In the genomic region with DNA sequence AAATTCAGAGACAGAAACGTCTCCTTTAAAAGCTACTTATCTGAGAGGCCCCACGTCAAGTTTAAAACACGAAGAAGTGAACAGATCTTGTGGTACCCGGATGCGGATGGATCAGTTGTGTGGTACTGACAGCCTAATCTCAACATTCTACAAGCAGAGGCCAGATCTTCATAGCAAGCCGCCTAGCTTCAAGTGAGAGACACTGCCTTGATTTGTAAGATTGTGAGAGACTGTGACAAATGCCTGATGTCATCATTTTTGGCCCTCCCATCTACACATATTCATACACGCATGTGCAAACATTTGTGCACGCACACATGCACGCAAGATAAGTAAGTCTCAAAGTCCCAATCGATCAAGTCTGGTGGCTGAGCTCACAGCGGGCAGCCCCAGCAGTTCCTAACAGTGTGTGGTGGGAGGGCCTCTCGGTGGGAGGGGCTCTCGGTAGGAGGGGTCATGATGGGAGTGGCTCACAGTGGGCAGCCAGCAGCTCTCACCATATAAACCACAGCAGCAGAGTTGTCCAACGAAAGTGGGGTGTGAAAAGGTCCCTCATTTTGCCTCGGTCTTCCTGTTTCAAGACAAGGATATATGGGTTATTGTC, we compare ENCODE assay signal across 8 mouse cellular contexts. TPM values are rescaled to one million over a fixed set of nuclear protein-coding genes. Genes with fewer than 3 reads are reported as not detected.
A peak's percentile ranks its signal among the peaks of the same experiment; 100 is the strongest.
DNase-seq lines count a peak whose midpoint lies in the region; ATAC-seq and TF ChIP-seq lines count a peak whose summit lies in the region.

No protein-coding gene starts in this region.

- H3K9me3 ChIP-seq in midbrain, embryonic 11.5 days (ENCODE audit: control insufficient read depth, low read length) = no peaks in the 10 kb centered on the region
- no peaks in the 10 kb centered on the region for H3K9me3 ChIP-seq in midbrain, embryonic 13.5 days
- H3K9me3 ChIP-seq in heart, embryonic 13.5 days = no peaks in the 10 kb centered on the region
- H3K9me3 ChIP-seq in limb, embryonic 13.5 days = no peaks in the 10 kb centered on the region

- H3K27ac ChIP-seq in midbrain, embryonic 11.5 days (ENCODE audit: low read depth, low read length) = no peak overlapping the region
- H3K27ac ChIP-seq in midbrain, embryonic 13.5 days = no peak overlapping the region
- no peak overlapping the region for H3K27ac ChIP-seq in heart, embryonic 13.5 days (replicated peaks)
- H3K27ac ChIP-seq in limb, embryonic 13.5 days = no peak overlapping the region

- H3K4me2 ChIP-seq in midbrain, embryonic 11.5 days = no peak overlapping the region
- H3K4me2 ChIP-seq in midbrain, embryonic 13.5 days (replicated peaks) = no peak overlapping the region
- peak overlapping the region; percentile 40 for H3K4me2 ChIP-seq in heart, embryonic 13.5 days
- peak overlapping the region; percentile 38 for H3K4me2 ChIP-seq in limb, embryonic 13.5 days (replicated peaks)
- peak overlapping the region; percentile 8 for H3K4me2 ChIP-seq in myocyte (ENCODE audit: low read depth)

- no peak overlapping the region for H3K4me3 ChIP-seq in midbrain, embryonic 11.5 days (ENCODE audit: low read depth, low read length)
- no peak overlapping the region for H3K4me3 ChIP-seq in midbrain, embryonic 13.5 days (replicated peaks)
- H3K4me3 ChIP-seq in heart, embryonic 13.5 days = no peak overlapping the region
- no peak overlapping the region for H3K4me3 ChIP-seq in limb, embryonic 13.5 days
- no peak overlapping the region for H3K4me3 ChIP-seq in myocyte

- peak; percentile 82 for DNase-seq in midbrain, embryonic 11.5 days (ENCODE audit: low spot score, missing footprints)
- DNase-seq in adrenal gland, adult 8-10 months = peak; percentile 3
- DNase-seq in cerebellum, adult 18-20 months = no peak
- DNase-seq in MN1 (ENCODE audit: low spot score) = no peak

- H3K4me1 ChIP-seq in midbrain, embryonic 11.5 days (ENCODE audit: control insufficient read depth, insufficient read depth, low read length) = peaks cover 2% of the 10 kb centered on the region; the same call in 1 of the 2 replicates
- H3K4me1 ChIP-seq in midbrain, embryonic 13.5 days (replicated peaks) = 0 out of 2 replicates have a peak, but pooled peaks cover 5% of the 10 kb centered on the region
- peaks cover 26% of the 10 kb centered on the region for H3K4me1 ChIP-seq in heart, embryonic 13.5 days
- H3K4me1 ChIP-seq in limb, embryonic 13.5 days = peaks cover 8% of the 10 kb centered on the region; the same call in 1 of the 2 replicates

- no peak overlapping the region for H3K9ac ChIP-seq in midbrain, embryonic 11.5 days (ENCODE audit: low read length)
- H3K9ac ChIP-seq in midbrain, embryonic 13.5 days (replicated peaks) = no peak overlapping the region
- H3K9ac ChIP-seq in heart, embryonic 13.5 days = 0 out of 2 replicates have a peak overlapping the region, but pooled peaks have one; percentile 28
- H3K9ac ChIP-seq in limb, embryonic 13.5 days = no peak overlapping the region; the same call in 1 of the 2 replicates

- ATAC-seq in midbrain, embryonic 11.5 days (ENCODE audit: low FRiP score) = 0 out of 2 replicates have a peak, but pooled peaks have one; percentile 30
- ATAC-seq in midbrain, embryonic 13.5 days = no peak
- ATAC-seq in heart, embryonic 13.5 days (ENCODE audit: extremely low read depth, insufficient number of reproducible peaks, low FRiP score, low TSS enrichment) = no peak; the same call in 1 of the 2 replicates
- no peak for ATAC-seq in limb, embryonic 13.5 days (ENCODE audit: low FRiP score, low read depth)

- WGBS in midbrain, embryonic 11.5 days = 23% methylated on average over 15 of the region's 15 CpGs
- 24% methylated on average over 15 of the region's 15 CpGs for whole genome bisulfite sequencing in midbrain, embryonic 13.5 days
- WGBS in heart, embryonic 13.5 days = 11% methylated on average over 15 of the region's 15 CpGs
- 18% methylated on average over 15 of the region's 15 CpGs for whole genome bisulfite sequencing in limb, embryonic 13.5 days

- H3ac ChIP-seq in myocyte (ENCODE audit: control insufficient read depth, insufficient read length) = no peak overlapping the region

- no peaks in the 10 kb centered on the region for H3K79me2 ChIP-seq in myocyte (ENCODE audit: control insufficient read depth, insufficient read depth)

- no peaks in the 10 kb centered on the region for H3K36me3 ChIP-seq in midbrain, embryonic 11.5 days (ENCODE audit: control insufficient read depth, insufficient read depth, low read length)
- peaks cover 51% of the 10 kb centered on the region for H3K36me3 ChIP-seq in midbrain, embryonic 13.5 days
- no peaks in the 10 kb centered on the region for H3K36me3 ChIP-seq in heart, embryonic 13.5 days
- no peaks in the 10 kb centered on the region for H3K36me3 ChIP-seq in limb, embryonic 13.5 days
- H3K36me3 ChIP-seq in myocyte (ENCODE audit: control insufficient read depth, insufficient read depth) = no peaks in the 10 kb centered on the region

- TF ChIP-seq POLR2A in myocyte (IDR thresholded peaks at IDR 0.05; ENCODE audit: insufficient read length, low read depth) = no peak

- H3K27me3 ChIP-seq in midbrain, embryonic 11.5 days (ENCODE audit: control insufficient read depth, insufficient read depth, low read length) = no peaks in the 10 kb centered on the region
- H3K27me3 ChIP-seq in midbrain, embryonic 13.5 days = 0 out of 2 replicates have a peak, but pooled peaks cover 6% of the 10 kb centered on the region
- peaks cover 14% of the 10 kb centered on the region; the same call in 1 of the 2 replicates for H3K27me3 ChIP-seq in heart, embryonic 13.5 days (replicated peaks)
- H3K27me3 ChIP-seq in limb, embryonic 13.5 days = 0 out of 2 replicates have a peak, but pooled peaks cover 8% of the 10 kb centered on the region
- peaks cover 20% of the 10 kb centered on the region for H3K27me3 ChIP-seq in myocyte (ENCODE audit: control insufficient read depth, insufficient read depth, insufficient read length)

TF ChIP-seq in myocyte, 11 proteins besides CTCF, POLR2A, EP300 and RAD21:
- TF ChIP-seq SRF (IDR thresholded peaks at IDR 0.05; ENCODE audit: control insufficient read depth, insufficient read length, low read depth) (no peak), CEBPB (IDR thresholded peaks at IDR 0.05; ENCODE audit: insufficient read depth, poor library complexity, severe bottlenecking) (no peak), USF1 (IDR thresholded peaks at IDR 0.05; ENCODE audit: low read depth) (no peak), MAX (IDR thresholded peaks at IDR 0.05; ENCODE audit: low read depth) (no peak), TCF12 (IDR thresholded peaks at IDR 0.05; ENCODE audit: insufficient read depth, poor library complexity, severe bottlenecking) (no peak), MYOD1 (IDR thresholded peaks at IDR 0.05; ENCODE audit: control insufficient read depth in 1 of 3, insufficient read length in 2 of 3, low read depth in 2 of 3) (no peak), TCF3 (IDR thresholded peaks at IDR 0.05; ENCODE audit: insufficient read length, low read depth) (no peak), MYOG (IDR thresholded peaks at IDR 0.05; ENCODE audit: control insufficient read depth in 1 of 3, insufficient read depth in 1 of 3, insufficient read length in 2 of 3, low read depth in 2 of 3) (no peak), POLR2AphosphoS2 (IDR thresholded peaks at IDR 0.05; ENCODE audit: insufficient read length, low read depth) (no peak), REST (IDR thresholded peaks at IDR 0.05; ENCODE audit: insufficient read depth, insufficient read length) (no peak), E2F4 (IDR thresholded peaks at IDR 0.05; ENCODE audit: insufficient read depth) (no peak)

RNA-seq across cellular contexts. Expression of gene Usp30, which starts 23.8 kb away (rescaled TPM):
- 9.8 and 11.0 TPM in 2 replicates for polyA plus RNA-seq in midbrain, embryonic 11.5 days (2014; fragmentation: Nextera tagmentation; extraction: Ambion mirVana)
- 16.7 and 19.0 TPM in 2 replicates for polyA plus RNA-seq in midbrain, embryonic 13.5 days (2015; fragmentation: Nextera tagmentation; extraction: Ambion mirVana)
- total RNA-seq in adrenal gland, adult 8-10 months (2022) = 10 to 100 TPM; 32.0 to 61.9 (median 50.0) TPM
- 7.4 and 7.5 TPM in 2 replicates for polyA plus RNA-seq in heart, embryonic 13.5 days (2015; fragmentation: Nextera tagmentation; extraction: Ambion mirVana)
- polyA plus RNA-seq in limb, embryonic 13.5 days (2015; fragmentation: Nextera tagmentation; extraction: Ambion mirVana) = 15.2 and 15.7 TPM in 2 replicates
- 12.3 TPM for polyA plus RNA-seq in myocyte (2012; fragmentation: generic; extraction: Trizol)

RNA-seq across cellular contexts. Expression of gene Dao, which starts 37.9 kb away (rescaled TPM):
- polyA plus RNA-seq in midbrain, embryonic 11.5 days (2014; fragmentation: Nextera tagmentation; extraction: Ambion mirVana) = not detected in 2 replicates
- not detected in 2 replicates for polyA plus RNA-seq in midbrain, embryonic 13.5 days (2015; fragmentation: Nextera tagmentation; extraction: Ambion mirVana)
- not detected for total RNA-seq in adrenal gland, adult 8-10 months (2022)
- polyA plus RNA-seq in heart, embryonic 13.5 days (2015; fragmentation: Nextera tagmentation; extraction: Ambion mirVana) = not detected in 2 replicates
- not detected in 2 replicates for polyA plus RNA-seq in limb, embryonic 13.5 days (2015; fragmentation: Nextera tagmentation; extraction: Ambion mirVana)
- not detected for polyA plus RNA-seq in myocyte (2012; fragmentation: generic; extraction: Trizol)

RNA-seq across cellular contexts. Expression of gene Ssh1, which starts 47.7 kb away (rescaled TPM):
- polyA plus RNA-seq in midbrain, embryonic 11.5 days (2014; fragmentation: Nextera tagmentation; extraction: Ambion mirVana) = 18.8 and 20.8 TPM in 2 replicates
- polyA plus RNA-seq in midbrain, embryonic 13.5 days (2015; fragmentation: Nextera tagmentation; extraction: Ambion mirVana) = 14.3 and 17.2 TPM in 2 replicates
- total RNA-seq in adrenal gland, adult 8-10 months (2022) = 10 to 100 TPM; 17.3 to 32.2 (median 23.3) TPM
- 12.4 and 13.5 TPM in 2 replicates for polyA plus RNA-seq in heart, embryonic 13.5 days (2015; fragmentation: Nextera tagmentation; extraction: Ambion mirVana)
- 15.9 and 18.7 TPM in 2 replicates for polyA plus RNA-seq in limb, embryonic 13.5 days (2015; fragmentation: Nextera tagmentation; extraction: Ambion mirVana)
- 3.4 TPM for polyA plus RNA-seq in myocyte (2012; fragmentation: generic; extraction: Trizol)

RNA-seq across cellular contexts. Expression of gene Svop, which starts 49.9 kb away (rescaled TPM):
- 21.2 TPM in 2 replicates for polyA plus RNA-seq in midbrain, embryonic 11.5 days (2014; fragmentation: Nextera tagmentation; extraction: Ambion mirVana)
- polyA plus RNA-seq in midbrain, embryonic 13.5 days (2015; fragmentation: Nextera tagmentation; extraction: Ambion mirVana) = 79.3 and 82.7 TPM in 2 replicates
- 1 to 10 TPM; 3.6 to 5.4 (median 4.9) TPM for total RNA-seq in adrenal gland, adult 8-10 months (2022)
- 0.15 and 0.36 TPM in 2 replicates for polyA plus RNA-seq in heart, embryonic 13.5 days (2015; fragmentation: Nextera tagmentation; extraction: Ambion mirVana)
- polyA plus RNA-seq in limb, embryonic 13.5 days (2015; fragmentation: Nextera tagmentation; extraction: Ambion mirVana) = 0.05 and 0.23 TPM in 2 replicates
- 0.05 TPM for polyA plus RNA-seq in myocyte (2012; fragmentation: generic; extraction: Trizol)

Comparison
In these comparisons a context has a peak if more than half of its experiments do, and no peak if none do; other contexts are left out.
1. DNase-seq: peak in midbrain, embryonic 11.5 days (single experiment) and adrenal gland, adult 8-10 months (single experiment); none in cerebellum, adult 18-20 months (0 of 2) and MN1 (single experiment).
2. H3K4me2 ChIP-seq: peak in heart, embryonic 13.5 days (single experiment), limb, embryonic 13.5 days (single experiment) and myocyte (single experiment); none in midbrain, embryonic 11.5 days (single experiment) and midbrain, embryonic 13.5 days (single experiment).